Mouse (Mus musculus) frontal cortex, postnatal 14 days (tissue): ENCODE measurements at regions not wholly inside any gene's neighbourhood (a gene's known extent, or its start where the extent isn't known, plus 50 kb on each side); places are given as distances from the start of the nearest gene placed in this dataset.
A peak's percentile ranks its signal among the peaks of the same experiment; 100 is the strongest.

ENCODE experiments used
- DNase-seq, 2 experiments: peaks; one replicate each; pipeline ENCODE4 v3.0.0; 2022; ENCODE audit warnings: low spot score in 2 of 2

DNA sequence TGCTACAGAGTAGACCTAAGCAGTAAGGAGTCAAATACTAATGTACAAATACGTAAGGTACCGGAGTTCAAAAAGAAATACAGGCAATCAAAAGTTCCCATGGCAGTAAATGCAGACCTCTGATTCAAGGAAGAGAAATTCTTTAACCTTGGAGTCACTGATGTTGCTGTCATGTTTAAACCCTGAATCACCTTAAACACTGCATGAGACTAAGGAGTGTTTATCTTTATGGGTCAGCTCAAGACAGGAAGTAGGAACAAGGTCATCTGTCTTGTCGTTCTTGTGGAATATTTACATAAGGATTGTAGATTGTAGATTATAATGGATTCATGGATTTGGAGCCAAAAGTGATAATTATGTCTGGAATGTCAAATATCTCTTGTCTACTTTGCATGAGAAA lies 1708.7 kb upstream of the Slc10a2 start:
- no peak for DNase-seq

DNA sequence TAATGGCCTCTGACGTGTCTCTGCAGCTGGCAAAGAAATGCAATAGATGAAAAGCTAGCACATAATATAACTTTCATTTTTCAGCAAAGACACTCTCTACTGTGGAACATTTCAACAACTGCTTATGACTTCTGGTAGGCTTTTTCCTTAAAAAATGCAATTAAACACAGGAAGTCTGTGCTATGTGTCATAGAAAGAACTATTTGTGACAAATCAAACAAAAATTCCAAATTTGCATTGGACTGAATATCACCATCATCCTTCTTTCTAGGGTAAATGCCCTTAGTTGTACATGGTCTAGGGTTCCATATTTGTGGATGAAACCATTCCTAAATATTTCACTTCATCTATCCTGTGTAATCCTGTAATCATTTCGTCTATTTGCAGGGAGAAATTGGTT lies 1702.0 kb upstream of the Slc10a2 start:
- DNase-seq = no peak

DNA sequence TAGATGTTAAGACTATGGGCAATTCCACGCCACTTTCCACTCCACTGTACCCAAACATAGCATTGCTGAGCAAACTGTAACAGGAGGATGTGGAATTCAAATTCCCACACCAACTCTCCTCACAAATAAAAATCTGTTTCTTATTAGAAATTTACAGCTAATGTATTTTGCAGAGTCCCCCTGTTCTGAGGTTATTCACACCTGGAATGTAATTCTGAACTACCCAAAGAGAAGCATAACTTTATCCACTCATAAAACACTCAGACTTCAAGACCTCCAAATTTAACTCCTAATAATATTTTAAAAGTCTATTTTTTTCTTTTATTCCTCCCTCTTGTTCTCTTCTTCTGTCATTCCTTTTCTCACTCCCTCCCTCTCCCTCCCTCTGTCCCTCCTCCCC lies 1698.0 kb upstream of the Slc10a2 start:
- DNase-seq = no peak

DNA sequence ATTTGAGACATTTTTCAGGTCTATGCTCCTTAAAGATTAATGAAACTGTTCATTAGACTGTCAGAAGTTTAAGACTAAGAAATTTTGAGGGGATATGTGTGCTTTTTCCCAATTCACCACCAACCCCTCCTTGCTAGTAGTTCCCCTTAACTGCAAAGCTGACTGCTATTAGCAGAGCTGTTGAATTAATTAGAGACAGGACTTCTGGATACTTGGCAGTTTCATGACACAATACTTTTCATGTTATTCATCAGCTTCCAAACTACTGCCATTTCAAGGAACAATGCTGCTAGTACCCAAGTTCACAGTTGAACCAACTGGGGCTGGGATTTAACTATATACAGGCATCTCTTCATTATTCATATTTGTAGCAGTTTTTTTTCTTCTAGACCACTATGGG lies 1695.9 kb upstream of the Slc10a2 start:
- DNase-seq = no peak

DNA sequence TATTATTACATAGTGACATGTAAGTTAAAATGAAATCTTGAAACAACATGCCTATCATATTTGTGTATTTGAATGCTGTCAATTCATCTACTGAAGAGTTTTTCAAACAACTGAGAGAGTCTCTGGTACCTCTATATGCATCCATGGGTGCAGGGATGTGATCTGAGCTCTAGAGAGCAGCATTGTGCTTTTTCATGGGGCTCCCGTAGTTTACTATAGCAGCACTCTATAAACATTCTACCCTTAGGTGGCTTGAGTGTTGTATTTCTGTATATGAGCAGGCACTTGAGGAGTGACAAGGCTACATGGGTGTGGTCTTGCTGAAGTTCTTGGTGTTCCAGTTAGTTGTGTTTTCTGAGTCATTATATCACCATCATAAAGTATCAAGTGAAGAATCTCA lies 1683.9 kb upstream of the Slc10a2 start:
- DNase-seq = no peak

DNA sequence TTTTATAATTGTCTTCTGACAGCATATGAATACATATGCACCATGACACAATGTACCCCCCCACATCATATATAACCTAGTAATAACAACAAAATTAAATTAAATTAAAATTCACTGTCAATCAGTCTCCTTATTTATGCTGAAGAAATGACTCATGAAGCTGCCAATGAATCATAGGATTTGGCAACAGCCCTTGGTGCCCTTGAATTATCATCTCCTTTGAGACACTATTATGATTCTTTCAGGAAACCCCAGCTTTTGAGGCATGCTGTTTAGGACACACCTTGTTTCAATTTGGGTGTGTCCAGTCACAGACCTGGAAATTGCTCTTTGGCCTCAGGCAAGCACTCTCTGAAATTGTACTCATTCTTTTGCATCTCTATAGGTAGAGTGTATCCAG lies 1675.8 kb upstream of the Slc10a2 start:
- no peak for DNase-seq

DNA sequence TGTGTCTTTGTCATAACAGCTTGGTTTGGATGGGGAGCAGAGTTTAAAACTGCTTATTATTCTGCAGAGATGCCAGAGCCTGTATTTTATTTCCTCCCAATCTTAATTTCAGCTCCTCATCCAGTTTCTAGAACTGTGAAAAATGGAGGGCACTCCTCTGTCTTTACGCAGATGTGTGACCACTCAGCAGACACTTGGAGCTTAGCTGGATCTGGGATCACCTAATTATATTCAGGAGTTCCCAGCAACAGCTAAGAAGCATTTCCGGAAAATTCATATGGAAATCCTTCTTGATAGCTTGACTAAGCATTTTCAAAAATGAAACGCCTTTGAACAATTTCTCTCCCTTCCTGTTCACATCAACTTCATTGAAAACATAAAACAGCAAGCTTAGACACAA lies 1670.0 kb upstream of the Slc10a2 start:
- no peak for DNase-seq

DNA sequence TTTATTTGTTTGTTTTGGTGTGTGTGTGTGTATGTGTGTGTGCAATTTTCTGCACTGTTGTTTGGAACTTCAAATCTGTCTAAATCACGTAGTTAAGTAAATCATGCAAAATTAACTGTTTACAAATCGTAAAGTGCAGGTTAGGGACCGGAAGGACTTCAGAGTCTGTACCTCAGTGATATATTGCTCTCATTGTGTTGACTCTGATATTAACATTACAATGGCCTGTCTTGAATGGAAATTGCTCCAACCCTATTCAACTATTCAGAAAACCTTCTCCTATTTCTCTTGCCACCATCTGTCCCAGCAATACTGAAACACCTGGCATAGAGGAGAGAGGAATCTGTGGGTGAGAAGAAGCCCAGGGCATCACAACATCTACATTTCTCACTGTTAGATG lies 1624.4 kb upstream of the Slc10a2 start:
- no peak for DNase-seq

DNA sequence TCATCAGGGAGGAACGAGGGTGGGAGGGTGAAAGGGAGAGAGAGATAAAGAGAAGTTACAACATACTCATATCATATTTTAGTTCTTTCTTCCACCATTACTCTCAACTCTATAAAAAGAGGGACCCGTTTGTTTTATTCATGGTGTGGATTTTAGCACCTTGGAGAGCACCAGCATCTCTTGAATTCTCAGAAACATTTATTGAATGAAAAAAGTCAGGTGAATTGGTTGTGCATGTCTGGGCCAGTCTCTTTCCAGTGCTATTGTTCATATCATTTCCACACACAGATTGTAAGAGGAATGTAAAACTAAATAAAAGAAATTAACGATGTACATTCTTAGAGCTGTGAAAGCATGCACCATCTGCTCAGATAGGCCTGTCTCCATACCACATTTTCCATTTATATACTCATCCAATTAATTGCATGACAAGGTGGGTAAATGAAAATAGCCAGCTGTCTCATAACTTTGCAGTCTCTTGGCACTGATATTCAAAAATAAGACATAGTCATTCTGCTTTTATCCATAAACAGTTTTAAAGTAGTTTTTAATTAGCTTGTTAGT lies 1603.8 kb upstream of the Slc10a2 start:
- DNase-seq = no peak

DNA sequence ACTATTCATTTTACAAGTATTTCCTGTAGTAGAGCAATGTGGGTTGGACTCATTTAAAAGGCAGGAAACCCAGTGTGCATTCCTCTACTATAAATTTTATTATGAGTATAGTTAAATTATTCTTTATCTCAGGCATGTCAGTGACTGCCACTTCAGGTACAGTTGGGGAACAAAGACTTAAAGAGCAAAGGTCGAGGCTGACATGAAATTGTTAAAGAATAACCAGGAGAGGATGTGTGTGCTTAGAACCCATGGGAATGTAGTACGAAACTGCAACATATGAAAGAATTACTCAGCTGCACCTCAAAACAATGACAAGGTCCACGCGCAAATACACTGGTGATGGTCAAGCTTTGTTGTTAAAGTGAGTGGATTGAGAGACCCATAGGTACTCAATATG lies 1583.4 kb upstream of the Slc10a2 start:
- no peak for DNase-seq

DNA sequence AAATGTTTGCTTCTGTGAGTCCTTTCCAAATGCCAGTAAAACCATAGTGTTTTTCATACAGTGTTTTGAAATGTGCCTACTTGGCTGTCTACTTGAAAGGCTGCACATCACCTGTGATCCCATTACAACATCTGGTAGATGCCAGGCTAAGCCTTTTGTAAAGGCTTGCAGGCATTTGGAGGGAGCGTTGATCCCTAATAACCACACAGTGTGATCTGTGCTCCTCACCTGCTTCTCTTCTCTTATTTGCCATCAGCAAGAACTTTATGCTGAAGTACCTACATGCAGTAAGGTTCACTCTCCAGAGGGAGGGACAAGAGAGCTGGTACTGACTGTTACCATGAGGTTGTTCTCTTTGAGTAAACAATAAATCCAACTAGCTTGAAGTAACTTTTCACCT lies 1553.7 kb upstream of the Slc10a2 start:
- no peak for DNase-seq

DNA sequence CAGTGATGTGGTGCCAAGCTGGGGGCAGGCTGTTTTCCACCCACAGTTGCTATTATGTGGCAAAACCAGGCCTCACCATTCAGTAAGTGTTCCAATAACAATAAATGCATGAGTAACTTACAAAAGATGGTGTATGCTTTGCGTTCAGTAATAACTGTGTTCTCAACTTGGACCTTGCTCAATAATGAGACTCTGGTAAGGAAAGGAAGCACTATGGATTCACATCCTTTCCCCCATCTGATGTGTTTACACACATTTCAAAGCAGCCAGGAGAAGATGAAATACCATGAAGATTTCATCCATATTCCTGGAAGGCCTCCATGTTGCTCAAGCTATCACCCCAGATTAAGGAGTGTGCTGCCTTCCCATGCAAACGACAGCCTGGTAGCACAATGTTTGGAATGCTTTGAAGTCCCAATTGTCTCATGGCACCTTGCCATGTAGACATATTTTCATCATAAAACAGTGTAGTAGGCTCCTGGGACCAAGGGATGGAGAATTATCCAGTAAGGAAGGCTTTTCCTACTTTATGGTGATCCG lies 1552.4 kb upstream of the Slc10a2 start:
- DNase-seq = no peak

DNA sequence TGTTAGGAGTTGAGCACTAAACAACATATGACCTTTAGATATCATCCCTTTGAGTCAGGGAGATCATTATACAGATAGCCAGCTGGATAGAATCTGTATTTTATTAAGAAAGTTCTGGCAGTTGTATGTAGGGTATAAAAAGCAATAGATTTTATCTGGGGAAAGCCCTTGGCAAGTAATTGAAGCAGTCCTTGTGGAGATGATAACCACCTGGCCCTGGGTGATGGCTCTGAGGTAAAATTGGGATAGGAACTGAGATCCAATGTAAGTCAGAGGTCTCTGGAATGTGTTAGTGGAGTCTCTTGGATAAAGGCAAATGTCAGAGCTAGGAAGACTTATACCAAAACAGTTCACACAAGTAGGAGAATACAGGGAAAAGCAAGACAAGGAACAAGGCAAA lies 1547.0 kb upstream of the Slc10a2 start:
- DNase-seq = no peak

DNA sequence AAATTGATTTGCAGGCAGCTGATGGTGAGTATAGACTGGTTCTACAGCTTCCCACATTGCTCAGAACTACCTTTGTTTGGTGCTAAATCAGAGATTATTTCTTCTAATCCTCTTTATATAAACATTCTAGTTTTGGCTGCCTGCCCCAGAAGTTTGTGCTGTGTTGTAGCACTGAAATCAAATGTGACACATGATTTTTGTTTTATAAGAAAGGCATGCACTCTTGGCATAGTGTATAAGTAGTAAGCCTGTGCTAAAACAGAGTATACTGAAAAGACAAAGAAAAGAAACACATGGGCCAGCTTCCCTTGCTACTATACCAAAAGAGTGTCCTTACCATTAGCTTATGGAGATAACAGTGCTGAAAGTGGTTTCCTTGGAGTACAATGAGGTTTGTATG lies 1542.9 kb upstream of the Slc10a2 start:
- DNase-seq = no peak

DNA sequence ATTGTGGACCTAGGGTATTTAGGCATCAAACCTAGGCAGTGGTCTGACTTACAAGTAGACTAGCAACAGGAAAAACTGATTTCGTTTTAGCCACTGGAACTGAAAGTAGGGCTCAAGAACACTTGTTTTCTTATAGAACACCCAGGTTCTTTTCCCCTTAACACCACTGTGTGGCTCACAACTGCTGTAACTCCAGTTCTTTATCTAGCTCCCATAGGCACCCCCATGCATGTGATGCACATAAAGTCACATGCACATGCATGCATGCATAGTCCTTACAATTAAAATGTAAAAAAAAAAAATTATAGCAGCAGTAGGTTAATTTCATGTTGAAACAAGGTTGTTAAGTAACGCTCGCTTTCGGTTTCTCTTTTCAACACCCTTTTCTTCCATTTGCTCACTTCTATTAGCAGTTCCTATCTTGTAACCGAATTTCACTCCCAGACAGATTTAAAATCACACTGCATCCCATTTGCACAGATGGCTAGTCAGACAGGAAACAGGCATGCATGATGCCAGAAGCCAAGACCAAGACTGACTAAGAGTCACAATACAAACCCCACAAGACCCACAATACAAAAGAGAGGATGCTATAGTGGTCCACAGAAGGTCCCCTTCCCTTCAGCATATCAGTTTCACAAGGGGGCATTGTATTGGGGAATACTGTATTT lies 1540.3 kb upstream of the Slc10a2 start:
- DNase-seq = no peak

DNA sequence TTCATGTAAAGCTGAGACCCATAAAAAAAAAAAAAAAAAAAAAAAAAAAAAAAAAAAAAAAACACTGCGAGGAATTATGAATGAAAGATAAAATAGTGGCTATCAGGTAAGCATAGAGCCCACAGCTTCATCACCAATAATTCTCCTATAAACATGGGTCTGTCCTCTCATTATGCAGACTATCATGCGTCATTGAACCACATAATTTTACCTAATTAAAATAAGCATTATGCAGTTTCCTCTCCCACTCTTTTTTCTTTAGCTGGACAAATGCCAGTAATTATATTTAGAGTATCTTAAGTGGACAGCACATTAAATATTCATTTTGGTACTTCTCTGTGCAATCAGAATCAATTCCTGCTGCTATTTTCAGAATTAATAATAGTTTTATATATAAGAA lies 1539.2 kb upstream of the Slc10a2 start:
- no peak for DNase-seq

DNA sequence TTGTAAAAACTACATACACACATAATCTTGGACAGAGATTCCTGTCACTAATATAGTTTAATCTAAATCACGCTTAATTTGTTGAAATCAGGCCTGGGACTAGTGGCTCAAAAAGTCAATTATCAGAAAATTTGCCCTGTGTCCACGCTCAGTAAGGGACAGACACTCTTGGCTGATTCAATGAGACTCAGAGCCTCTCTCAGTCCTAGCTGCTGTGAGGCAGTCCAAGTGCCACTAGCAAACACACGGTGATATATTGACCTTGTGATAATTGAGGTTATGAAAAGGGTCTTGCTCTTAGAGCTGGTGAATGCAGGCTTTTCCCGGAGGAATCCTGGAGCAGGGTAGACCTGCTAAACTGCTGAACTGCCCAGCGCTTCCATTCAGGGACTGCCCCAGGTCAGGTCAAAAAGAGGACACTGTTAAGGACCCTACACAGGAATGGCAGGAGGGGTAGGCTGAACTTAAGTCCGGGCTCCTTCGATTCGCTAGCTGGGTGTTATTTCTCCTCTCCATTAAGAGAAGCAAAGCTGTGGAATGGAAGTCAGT lies 1521.9 kb upstream of the Slc10a2 start:
- DNase-seq = no peak

DNA sequence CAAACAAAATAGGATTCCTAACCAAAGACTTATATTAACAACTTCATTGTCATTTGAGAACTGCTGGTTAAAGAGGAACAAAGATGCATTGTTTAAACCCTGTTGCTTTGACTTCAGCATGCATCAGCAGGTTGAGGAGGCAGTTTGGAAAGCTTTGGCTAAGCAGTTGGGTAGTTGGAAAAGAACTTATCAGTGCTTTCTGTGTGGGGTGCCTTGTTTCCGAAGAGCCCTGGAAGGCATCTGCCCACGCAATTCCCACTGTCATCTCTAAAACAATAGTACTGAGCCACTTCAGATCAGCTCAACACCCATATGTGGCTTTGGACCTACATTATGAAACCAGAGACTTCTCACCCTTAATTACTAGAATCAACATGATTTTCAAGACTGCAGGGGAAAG lies 1503.7 kb upstream of the Slc10a2 start:
- no peak for DNase-seq

DNA sequence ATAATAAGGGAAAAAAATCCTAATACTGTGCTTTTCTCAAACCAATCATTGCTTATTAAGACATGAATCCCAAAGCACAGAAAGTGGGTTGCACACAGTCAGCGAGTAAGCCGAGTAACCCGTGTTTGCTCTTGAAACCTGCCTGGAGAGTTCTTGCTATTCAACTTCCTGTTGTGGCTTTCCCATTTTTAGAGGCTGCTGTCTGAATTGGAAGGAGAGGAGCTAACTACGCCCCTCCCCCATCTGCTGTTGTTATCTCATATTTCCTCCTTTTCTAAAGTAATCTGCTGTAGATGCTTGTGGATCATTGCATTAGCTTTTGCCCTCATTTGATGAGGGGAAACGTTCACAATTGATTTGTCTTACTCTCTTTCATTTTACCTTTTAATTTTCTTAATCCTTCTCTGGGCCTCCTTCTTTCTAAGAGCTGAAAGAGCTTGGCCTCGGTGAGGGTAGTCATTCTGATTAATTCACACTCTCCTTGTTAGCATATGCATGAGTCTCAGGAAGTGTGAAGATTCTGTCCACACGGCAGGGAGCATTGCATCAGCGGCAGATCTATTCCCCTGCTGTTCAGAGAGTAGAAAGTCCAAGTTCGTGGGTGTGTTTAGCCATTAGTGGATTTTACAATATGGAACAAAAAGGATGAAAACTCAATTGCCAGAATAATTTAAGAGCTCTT lies 1501.8 kb upstream of the Slc10a2 start:
- DNase-seq = no peak

DNA sequence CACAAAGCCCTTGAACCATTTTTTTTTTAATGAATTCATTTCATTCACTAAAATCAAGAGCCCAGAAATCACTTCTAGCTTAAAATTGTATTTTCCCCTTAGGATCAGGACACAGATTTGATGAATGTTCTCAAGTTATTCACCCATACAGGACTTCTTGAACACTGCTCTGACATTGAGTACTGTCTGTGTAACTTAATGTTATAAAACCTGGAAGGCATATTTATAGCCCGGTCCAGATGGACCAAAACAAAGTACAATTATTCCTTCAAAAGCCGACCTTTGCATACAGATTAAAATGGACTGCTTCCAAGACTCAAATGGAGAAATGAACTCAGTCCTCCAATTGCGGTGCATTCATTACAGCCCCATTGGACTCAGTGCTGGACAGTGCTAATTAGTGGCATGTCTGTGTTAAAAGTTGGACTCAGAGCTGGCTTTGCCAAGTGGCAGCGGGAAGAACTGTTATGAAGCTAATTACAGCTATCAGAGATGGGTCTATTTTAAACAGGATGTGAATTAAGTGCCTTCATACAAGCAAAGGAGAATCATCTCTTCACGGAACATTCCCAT lies 1499.2 kb upstream of the Slc10a2 start:
- DNase-seq = peak; percentile 13 to 14

DNA sequence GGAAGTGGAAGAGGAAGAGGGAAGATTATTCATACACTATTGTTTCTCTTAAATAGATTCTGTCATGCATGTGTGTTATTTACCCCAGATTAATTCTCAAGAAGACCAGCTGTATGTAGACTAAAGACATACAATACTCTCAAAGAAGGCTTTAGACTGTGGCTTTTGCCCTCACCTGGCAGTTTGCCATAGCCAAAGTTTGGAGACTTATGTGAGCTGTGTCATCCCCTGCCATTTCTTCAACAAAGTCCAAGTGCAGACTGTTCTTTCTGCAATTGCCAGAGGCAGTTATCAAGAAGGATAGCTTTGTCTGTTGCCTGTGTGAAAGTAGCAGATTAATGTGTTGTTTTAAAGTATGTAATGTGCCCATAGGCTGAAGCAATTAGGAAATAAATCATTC lies 1485.0 kb upstream of the Slc10a2 start:
- no peak for DNase-seq

DNA sequence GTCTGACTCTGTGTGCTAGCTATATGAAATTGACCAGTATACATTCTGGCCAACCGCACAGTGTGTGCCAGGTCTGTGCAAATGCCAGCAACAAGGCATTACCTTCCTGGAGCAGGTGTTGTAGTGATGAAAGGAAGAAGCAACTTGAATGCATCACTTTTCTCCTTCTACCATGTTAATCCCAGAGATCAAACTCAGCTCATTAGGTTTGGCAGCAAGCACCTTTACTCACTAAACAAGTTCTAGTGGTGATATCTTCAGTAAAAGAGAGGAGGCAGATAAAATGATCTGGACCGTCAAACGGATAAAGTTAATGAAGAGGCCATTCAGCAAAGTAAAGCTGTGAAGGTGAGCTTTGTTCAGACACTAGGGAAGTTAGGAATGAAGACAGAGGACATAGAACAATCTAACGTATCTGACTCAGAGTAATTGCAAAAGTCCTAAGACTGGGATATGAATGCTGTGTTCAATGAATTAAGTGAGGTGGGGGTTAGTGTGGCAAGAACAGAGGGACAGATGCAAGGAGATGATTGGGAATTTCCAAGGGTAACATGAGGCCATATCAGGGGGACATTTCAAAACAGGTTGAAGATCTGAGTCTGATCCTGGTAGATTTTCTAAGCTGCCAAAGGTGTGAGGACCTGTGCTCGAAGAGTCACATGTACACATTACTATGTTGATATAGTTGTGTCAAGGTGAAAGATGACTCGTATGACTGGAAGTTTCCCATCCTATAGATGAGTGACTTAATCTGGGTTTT lies 1478.4 kb upstream of the Slc10a2 start:
- DNase-seq = no peak
